Mouse (Mus musculus) kidney, embryonic 14.5 days (tissue): ENCODE results near the gene March1. TPM values are rescaled to one million over a fixed set of nuclear protein-coding genes. Genes with fewer than 3 reads are reported as not detected.

Experiments used
- ATAC-seq: fragments of 200-750 bp; cut with Nextera tagmentation; 2 replicates; pipeline ENCODE4 v1.8.0; 2017; ENCODE audit warnings: moderate number of reproducible peaks, mild to moderate bottlenecking, moderate TSS enrichment, moderate library complexity; ENCODE audit not compliant: low FRiP score, low TSS enrichment
- H3K27ac ChIP-seq: fragments of 300-500 bp; sonication (generic); 2 replicates; pipeline ENCODE4 v1.5.1; 2014; ENCODE audit warnings: low read depth, mild to moderate bottlenecking, low read length, moderate library complexity, mixed read lengths
- H3K27me3 ChIP-seq: fragments of 300-500 bp; sonication (generic); 2 replicates; pipeline ENCODE4 v1.6.1; 2014; ENCODE audit warnings: mild to moderate bottlenecking, low read length; ENCODE audit not compliant: control insufficient read depth, insufficient read depth
- H3K36me3 ChIP-seq: fragments of 300-500 bp; sonication (generic); 2 replicates; pipeline ENCODE4 v1.6.1; 2014; ENCODE audit warnings: low read length, mixed read lengths; ENCODE audit not compliant: control insufficient read depth, insufficient read depth
- H3K4me1 ChIP-seq: fragments of 300-500 bp; sonication (generic); 2 replicates; pipeline ENCODE4 v1.6.1; 2014; ENCODE audit warnings: low read length, mixed read lengths; ENCODE audit not compliant: control insufficient read depth, insufficient read depth
- H3K4me2 ChIP-seq: fragments of 300-500 bp; sonication (generic); replicated peaks from 2 replicates; pipeline ENCODE4 v1.6.1; 2014; ENCODE audit warnings: low read depth, mild to moderate bottlenecking, low read length
- H3K4me3 ChIP-seq: fragments of 300-500 bp; sonication (generic); 2 replicates; pipeline ENCODE4 v1.5.1; 2014; ENCODE audit warnings: mild to moderate bottlenecking, low read length
- H3K9ac ChIP-seq: fragments of 300-500 bp; sonication (generic); 2 replicates; pipeline ENCODE4 v1.6.1; 2014; ENCODE audit warnings: low read depth, mild to moderate bottlenecking, low read length, moderate library complexity
- H3K9me3 ChIP-seq: fragments of 300-500 bp; sonication (generic); 2 replicates; pipeline ENCODE4 v1.6.1; 2016; ENCODE audit warnings: low read length; ENCODE audit not compliant: control insufficient read depth
- WGBS: fragments of 180-500 bp; shearing (Covaris S2); extraction: QIAGEN DNeasy Blood & Tissue Kit; methylation state at CpG from one replicate; pipeline ENCODE4 v1.1.7; 2014; 5-methylcytosine and 5-hydroxymethylcytosine counted together
- polyA plus RNA-seq: library from polyadenylated mRNA; unstranded; fragments of >200 nt; fragmentation: Nextera tagmentation; extraction: Ambion mirVana; gene quantifications from 2 replicates; pipeline ENCODE4 v1.2.1, GENCODE M21; 2014

March1 gene
- polyA plus RNA-seq, 1 experiment from 2014 or later: 0.32 TPM

DNA sequence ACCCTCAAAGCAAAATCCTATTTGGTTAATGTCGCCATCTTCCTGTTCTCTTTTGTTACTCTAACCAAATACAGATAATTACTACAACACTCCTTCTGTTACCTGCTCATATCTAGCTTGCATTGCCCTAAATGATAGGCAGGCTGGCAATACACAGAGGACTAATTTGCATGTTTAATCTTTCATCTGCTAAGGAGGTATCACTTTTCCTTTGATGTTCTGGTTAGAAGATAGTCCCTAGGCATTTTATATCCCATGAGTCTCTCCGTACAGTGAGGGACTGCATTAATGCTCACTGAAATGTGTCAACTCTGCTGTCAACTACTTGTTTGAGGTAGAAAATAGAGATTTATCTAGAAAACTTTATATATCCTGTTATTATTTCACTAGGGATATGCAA, 44.2 kb downstream of the March1 start:
- 84% methylated on average over 2 of the region's 2 CpGs for WGBS
- Histone ChIP-seq H3K27me3 (no peaks in the 10 kb centered on the region), H3K4me3 (no peak overlapping the region), H3K36me3 (no peaks in the 10 kb centered on the region), H3K4me2 (no peak overlapping the region), H3K9me3 (no peaks in the 10 kb centered on the region), H3K4me1 (no peaks in the 10 kb centered on the region), H3K27ac (no peak overlapping the region), H3K9ac (no peak overlapping the region)
- no peak for ATAC-seq

DNA sequence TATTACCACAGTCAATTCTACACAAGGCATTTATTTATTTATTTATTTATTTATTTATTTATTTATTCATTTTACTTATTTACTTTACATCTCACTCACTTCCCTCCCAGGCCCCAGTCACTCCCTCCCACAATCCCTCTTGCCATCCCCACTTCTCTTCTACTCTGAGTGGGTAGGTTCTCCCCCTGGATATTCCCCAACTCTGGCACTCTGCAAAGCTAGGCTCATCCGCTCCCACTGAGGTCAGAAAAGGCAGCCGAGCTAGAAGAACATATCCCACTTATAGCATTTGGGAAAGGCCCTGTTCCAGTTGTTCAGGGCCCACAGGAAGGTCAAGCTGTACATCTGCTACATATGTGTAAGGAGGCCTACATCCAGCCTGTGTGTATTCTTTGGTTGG, 48.1 kb downstream of the March1 start:
- 87% methylated on average over 2 of the region's 2 CpGs for WGBS
- Histone ChIP-seq H3K4me2 (no peak overlapping the region), H3K9ac (no peak overlapping the region), H3K9me3 (no peaks in the 10 kb centered on the region), H3K4me3 (no peak overlapping the region), H3K36me3 (no peaks in the 10 kb centered on the region), H3K27me3 (no peaks in the 10 kb centered on the region), H3K4me1 (no peaks in the 10 kb centered on the region), H3K27ac (no peak overlapping the region)
- no peak for ATAC-seq

DNA sequence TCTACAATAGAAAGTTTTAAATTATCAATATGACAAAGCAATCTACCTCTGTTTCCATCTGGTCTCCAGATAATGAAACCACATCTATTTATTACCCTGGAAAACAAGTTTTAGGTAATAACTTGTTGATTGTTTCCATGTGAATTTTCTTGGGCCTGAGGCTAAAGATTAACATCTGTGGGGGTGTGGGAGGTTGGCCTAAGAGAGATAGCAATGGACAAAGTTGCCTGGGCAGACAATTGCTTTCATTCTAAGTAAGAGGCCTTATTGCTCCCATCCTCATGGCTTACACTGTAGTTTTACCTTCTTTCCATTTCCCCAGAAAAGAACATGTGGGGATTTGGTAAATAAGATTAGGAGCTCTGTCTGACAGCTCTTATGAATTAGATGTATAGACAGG, 125.4 kb downstream of the March1 start:
- no peak for ATAC-seq
- Histone ChIP-seq H3K27me3 (no peaks in the 10 kb centered on the region), H3K27ac (no peak overlapping the region)

DNA sequence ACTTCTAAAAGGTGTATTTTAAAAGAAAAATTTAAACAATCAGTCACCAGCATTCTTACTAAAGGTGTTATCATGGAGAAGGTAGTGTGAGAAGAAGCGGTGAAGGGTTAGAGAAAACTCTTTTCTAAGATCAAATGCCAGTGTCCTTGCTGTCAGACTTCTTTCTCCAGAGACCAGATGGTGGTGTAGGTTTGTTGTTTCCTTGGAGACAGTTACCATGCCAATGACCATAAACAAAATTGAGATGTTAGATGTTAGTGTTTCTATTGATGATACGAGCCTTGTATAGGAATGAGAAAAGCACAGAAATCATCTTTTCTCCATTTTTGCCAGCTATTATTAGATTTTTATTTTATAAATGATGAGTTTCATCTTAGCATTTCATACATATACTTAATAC, 158.1 kb downstream of the March1 start:
- H3K4me3 ChIP-seq: no peak overlapping the region
- H3K4me2 ChIP-seq: no peak overlapping the region
- no peak overlapping the region for H3K9ac ChIP-seq
- H3K9me3 ChIP-seq: no peaks in the 10 kb centered on the region
- no peak overlapping the region for H3K27ac ChIP-seq
- no peaks in the 10 kb centered on the region for H3K4me1 ChIP-seq
- ATAC-seq: no peak
- 80% methylated on average over 2 of the region's 2 CpGs for WGBS
- no peaks in the 10 kb centered on the region for H3K36me3 ChIP-seq
- no peaks in the 10 kb centered on the region for H3K27me3 ChIP-seq

More for the DNA sequence above, 125.4 kb downstream of the March1 start:
- Histone ChIP-seq H3K4me2 (no peak overlapping the region), H3K9me3 (no peaks in the 10 kb centered on the region), H3K36me3 (no peaks in the 10 kb centered on the region), H3K9ac (no peak overlapping the region), H3K4me3 (no peak overlapping the region), H3K4me1 (no peaks in the 10 kb centered on the region)

DNA sequence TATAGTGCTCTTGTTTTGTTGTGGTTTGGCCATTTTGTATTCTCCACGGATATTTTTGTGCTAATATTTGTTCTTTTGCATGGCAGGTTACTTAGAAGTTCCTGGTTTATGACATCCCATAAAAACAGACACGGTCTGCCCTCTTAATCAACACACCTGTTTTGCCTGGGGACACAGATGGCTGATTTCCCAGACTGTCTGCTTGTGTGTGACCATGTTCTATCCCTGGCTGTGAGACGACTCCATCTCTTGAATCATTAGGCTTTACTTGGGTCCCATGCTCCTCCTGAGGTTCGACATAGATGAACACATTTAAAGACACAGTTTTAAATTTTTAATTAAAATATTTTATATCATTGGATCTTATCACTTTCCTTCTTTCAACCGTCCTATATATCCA, 163.5 kb downstream of the March1 start:
- no peak overlapping the region for H3K27ac ChIP-seq
- no peaks in the 10 kb centered on the region for H3K4me1 ChIP-seq
- no peak overlapping the region for H3K9ac ChIP-seq
- whole genome bisulfite sequencing: 58% methylated on average over 5 of the region's 5 CpGs
- no peaks in the 10 kb centered on the region for H3K36me3 ChIP-seq
- no peak overlapping the region for H3K4me3 ChIP-seq
- H3K27me3 ChIP-seq: no peaks in the 10 kb centered on the region
- no peak overlapping the region for H3K4me2 ChIP-seq
- no peaks in the 10 kb centered on the region for H3K9me3 ChIP-seq
- ATAC-seq: no peak

DNA sequence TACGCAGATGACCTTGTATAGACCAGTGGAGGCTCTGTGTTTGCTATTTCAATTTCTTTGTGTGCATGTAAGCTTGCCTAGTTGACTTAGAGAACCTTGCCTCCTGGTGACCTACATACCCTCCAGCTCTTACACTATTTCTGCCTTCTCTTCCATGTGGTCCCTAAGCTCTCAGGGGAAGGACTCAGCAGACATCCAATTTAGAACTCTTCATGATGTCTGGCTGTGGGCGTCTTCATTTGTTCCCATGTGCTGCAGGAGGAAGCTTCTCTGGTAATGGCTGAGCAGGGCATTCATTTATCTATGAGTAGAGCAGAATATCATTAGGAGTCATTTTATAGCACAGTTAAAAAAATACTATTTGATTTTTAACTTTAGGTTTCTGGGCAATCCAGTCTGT, 195.3 kb downstream of the March1 start:
- Histone ChIP-seq H3K4me1 (no peaks in the 10 kb centered on the region), H3K4me3 (no peak overlapping the region), H3K9me3 (no peaks in the 10 kb centered on the region), H3K27me3 (no peaks in the 10 kb centered on the region), H3K27ac (no peak overlapping the region), H3K4me2 (no peak overlapping the region), H3K9ac (no peak overlapping the region), H3K36me3 (no peaks in the 10 kb centered on the region)
- ATAC-seq: no peak
- WGBS: 85% methylated on average over 2 of the region's 2 CpGs

DNA sequence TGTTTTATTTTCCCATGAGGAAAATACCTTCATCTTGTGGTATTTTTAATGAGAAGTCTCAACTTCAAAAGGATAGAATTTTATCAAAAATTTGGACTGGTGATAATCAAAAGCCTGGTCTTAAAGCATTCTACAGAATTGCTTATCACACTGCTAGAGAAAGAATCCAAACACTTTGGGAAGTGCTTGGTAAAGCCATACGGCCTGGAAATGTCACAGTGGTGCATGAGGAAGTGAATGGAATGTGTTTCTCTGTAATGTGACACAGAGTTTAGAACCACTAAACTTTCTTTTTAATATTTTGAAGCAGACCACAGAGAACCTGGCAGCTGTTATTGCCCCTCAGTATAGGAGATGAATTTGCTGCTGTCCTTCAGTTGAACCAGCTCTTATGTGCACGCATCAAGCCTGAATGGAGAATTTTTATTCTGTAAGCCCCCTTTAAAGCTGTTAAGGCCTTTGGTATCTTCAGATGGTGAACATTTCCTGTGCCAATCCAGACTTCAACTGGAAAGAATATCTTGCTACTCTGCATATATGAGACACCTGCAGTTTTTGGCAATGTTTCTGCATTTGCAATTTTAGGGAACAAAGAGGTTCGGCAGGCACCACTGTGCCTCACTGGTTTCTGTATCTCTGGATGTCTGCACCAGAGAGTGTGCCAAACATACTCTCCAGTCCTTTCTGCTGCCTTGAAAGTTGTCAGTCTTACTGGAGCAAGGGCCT, 304.8 kb downstream of the March1 start:
- H3K4me2 ChIP-seq: no peak overlapping the region

DNA sequence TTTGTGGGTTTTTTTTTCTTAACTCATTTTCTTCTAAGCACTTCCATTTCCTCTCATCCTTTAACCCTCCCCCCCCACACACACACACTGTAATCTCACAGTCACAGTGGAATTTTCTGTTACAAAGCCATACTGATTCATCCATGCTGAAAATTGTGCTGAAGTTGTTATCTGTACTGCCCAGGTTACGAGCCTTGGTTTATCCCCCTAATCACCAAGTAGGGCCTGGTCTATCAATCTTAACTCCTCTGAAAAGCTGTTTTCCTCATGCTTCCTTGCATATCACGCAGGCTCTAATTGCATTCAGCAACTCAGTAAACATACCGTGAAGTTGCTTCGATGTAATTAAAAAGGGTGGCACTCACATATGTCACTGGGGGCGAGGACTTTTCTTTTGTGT, 339.2 kb downstream of the March1 start:
- WGBS: 54% methylated on average over 5 of the region's 5 CpGs
- no peak for ATAC-seq

More for the DNA sequence above, 304.8 kb downstream of the March1 start:
- 88% methylated on average over 3 of the region's 3 CpGs for WGBS
- Histone ChIP-seq H3K9ac (no peak overlapping the region), H3K4me3 (no peak overlapping the region), H3K4me1 (no peaks in the 10 kb centered on the region), H3K27me3 (no peaks in the 10 kb centered on the region), H3K27ac (no peak overlapping the region), H3K36me3 (no peaks in the 10 kb centered on the region), H3K9me3 (no peaks in the 10 kb centered on the region)
- ATAC-seq: no peak

DNA sequence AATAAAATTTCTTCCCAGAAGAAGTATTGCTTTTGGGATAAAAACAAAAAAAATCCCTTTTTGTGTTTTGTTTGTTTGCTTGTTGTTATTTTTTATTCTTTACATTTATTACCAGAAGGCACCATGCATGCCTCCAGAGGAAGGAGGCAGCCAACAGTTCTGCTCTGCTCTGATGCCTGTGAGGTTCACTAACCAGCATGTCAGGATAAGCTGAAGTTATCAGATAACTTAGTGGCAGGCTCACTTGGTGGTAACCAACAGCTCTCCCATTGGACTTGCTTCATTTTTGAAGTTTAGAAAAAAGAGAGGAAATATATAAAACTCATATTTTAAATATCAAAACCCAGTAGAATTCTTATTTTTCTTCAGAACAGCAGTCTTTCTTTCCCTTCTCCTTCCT, 339.8 kb downstream of the March1 start:
- no peaks in the 10 kb centered on the region for H3K4me1 ChIP-seq
- H3K27me3 ChIP-seq: no peaks in the 10 kb centered on the region
- H3K4me2 ChIP-seq: no peak overlapping the region
- H3K4me3 ChIP-seq: no peak overlapping the region
- H3K9me3 ChIP-seq: no peaks in the 10 kb centered on the region
- H3K36me3 ChIP-seq: no peaks in the 10 kb centered on the region
- H3K9ac ChIP-seq: no peak overlapping the region
- H3K27ac ChIP-seq: no peak overlapping the region
- no peak for ATAC-seq

More for the DNA sequence above, 339.2 kb downstream of the March1 start:
- Histone ChIP-seq H3K4me2 (no peak overlapping the region), H3K36me3 (no peaks in the 10 kb centered on the region), H3K4me1 (no peaks in the 10 kb centered on the region), H3K27ac (no peak overlapping the region), H3K27me3 (no peaks in the 10 kb centered on the region), H3K4me3 (no peak overlapping the region), H3K9me3 (no peaks in the 10 kb centered on the region), H3K9ac (no peak overlapping the region)
